Mouse (Mus musculus) embryonic fibroblast, embryonic 13.5 days (primary cell): Measurements from ENCODE around the gene Cux2.

Source experiments
- CTCF ChIP-seq: IDR thresholded peaks from 2 replicates; pipeline ENCODE4 v1.5.1; 2011; ENCODE audit warnings: mild to moderate bottlenecking, control low read depth, low read length, moderate library complexity, borderline replicate concordance; ENCODE audit not compliant: insufficient read depth
- POLR2A ChIP-seq: IDR thresholded peaks from 2 replicates; pipeline ENCODE4 v1.6.1; 2011; ENCODE audit warnings: low read depth, mild to moderate bottlenecking, control low read depth, low read length, moderate library complexity

DNA sequence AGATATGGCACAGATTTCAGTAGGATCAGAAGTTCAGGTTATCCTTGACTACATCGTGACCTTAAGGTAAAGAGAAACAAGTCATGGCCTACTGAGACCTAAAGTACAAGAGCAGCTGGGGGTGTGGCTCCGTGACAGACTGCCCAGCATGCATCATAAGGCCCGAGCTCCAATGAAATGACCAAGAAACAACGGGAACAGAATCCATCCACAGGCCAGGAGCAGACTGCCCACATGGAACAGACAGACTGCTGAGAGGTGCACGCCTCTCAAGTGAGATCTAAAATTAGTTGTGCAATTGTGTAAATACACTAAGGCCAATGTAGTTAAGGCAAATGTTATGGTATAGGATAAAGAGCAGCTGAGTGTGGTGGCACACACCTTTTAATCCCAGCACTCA lies 228.3 kb downstream of the Cux2 start:
- TF ChIP-seq CTCF, result no peak
- TF ChIP-seq POLR2A, result no peak
